Mouse (Mus musculus) cortical plate, adult 2 months (tissue): ENCODE measurements around the gene Ifrd1. TPM values are rescaled to one million over a fixed set of nuclear protein-coding genes. Genes with fewer than 3 reads are reported as not detected.
A peak's percentile ranks its signal among the peaks of the same experiment; 100 is the strongest.

Experiments used
- H3K27ac ChIP-seq: fragments of 200-500 bp; 2 replicates; pipeline ENCODE4 v1.5.1; 2012; ENCODE audit warnings: low read length, control low read depth, inconsistent platforms; ENCODE audit not compliant: insufficient read depth
- H3K4me1 ChIP-seq: fragments of 200-500 bp; 2 replicates; pipeline ENCODE4 v1.6.1; 2011; ENCODE audit warnings: low read length; ENCODE audit not compliant: control insufficient read depth, insufficient read depth
- H3K4me3 ChIP-seq: fragments of 200-500 bp; 2 replicates; pipeline ENCODE4 v1.5.1; 2011; ENCODE audit warnings: mild to moderate bottlenecking, low read length, control low read depth; ENCODE audit not compliant: insufficient read depth
- CTCF ChIP-seq: fragments of 200-500 bp; IDR thresholded peaks from 2 replicates; pipeline ENCODE4 v1.5.1; 2011; ENCODE audit warnings: mild to moderate bottlenecking, control low read depth, low read length; ENCODE audit not compliant: insufficient read depth; ENCODE audit errors: extremely low read depth
- POLR2A ChIP-seq: fragments of 200-500 bp; IDR thresholded peaks from 2 replicates; pipeline ENCODE4 v1.6.1; 2011; ENCODE audit warnings: mild to moderate bottlenecking, low read length, control low read depth; ENCODE audit not compliant: insufficient read depth; ENCODE audit errors: extremely low read depth
- polyA plus RNA-seq: library from polyadenylated mRNA; depleted of rRNA; stranded (reverse); fragments of >200 nt; gene quantifications from 2 replicates; pipeline ENCODE4 v1.2.3, GENCODE M21; 2012

Ifrd1 gene
- polyA plus RNA-seq, 1 experiment = 69.2 TPM

- H3K27ac ChIP-seq = no peak overlapping the region; the same call in 1 of the 2 replicates
- no peak overlapping the region for H3K4me3 ChIP-seq
- H3K4me1 ChIP-seq = peaks cover 2% of the 10 kb centered on the region; the same call in 1 of the 2 replicates
- TF ChIP-seq POLR2A (no peak), CTCF (no peak)
Observed at GRCm38 (mm10) chr12:40244926-40245325, 3.4 kb downstream of the Ifrd1 start.

GRCm38 (mm10) chr12:40243821-40244221 is 4.5 kb downstream of the Ifrd1 start:
- TF ChIP-seq POLR2A (no peak), CTCF (no peak)
- no peak overlapping the region for H3K27ac ChIP-seq
- H3K4me3 ChIP-seq = no peak overlapping the region
- H3K4me1 ChIP-seq = peaks cover 2% of the 10 kb centered on the region; the same call in 1 of the 2 replicates

- TF ChIP-seq CTCF (no peak), POLR2A (no peak)
- H3K4me3 ChIP-seq = no peak overlapping the region
- peaks cover 2% of the 10 kb centered on the region; the same call in 1 of the 2 replicates for H3K4me1 ChIP-seq
- H3K27ac ChIP-seq = no peak overlapping the region
Observed at GRCm38 (mm10) chr12:40243241-40243640, 5.1 kb downstream of the Ifrd1 start.

DNA sequence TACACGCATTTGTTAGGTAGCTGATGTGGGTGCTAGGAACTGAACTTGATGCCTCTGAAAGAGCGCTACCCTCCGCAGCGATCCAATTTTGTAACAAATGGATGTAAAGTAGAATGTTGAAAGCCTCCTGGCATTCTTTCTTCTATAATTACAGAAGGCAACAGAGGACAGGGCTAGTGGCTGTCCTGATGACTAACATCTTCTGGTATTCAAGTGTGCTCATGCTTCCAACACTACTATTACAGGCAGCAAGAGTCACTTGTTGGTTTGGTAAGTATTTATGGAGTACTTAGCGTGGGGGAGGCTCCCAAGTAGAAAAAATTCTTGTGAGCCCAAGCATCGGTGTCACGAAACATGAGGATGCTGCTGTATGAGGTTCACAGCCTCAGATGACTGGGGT is 9.1 kb downstream of the Ifrd1 start:
- Histone ChIP-seq H3K27ac (no peak overlapping the region), H3K4me1 (peaks cover 2% of the 10 kb centered on the region; the same call in 1 of the 2 replicates), H3K4me3 (no peak overlapping the region)
- TF ChIP-seq POLR2A (no peak), CTCF (no peak)

DNA sequence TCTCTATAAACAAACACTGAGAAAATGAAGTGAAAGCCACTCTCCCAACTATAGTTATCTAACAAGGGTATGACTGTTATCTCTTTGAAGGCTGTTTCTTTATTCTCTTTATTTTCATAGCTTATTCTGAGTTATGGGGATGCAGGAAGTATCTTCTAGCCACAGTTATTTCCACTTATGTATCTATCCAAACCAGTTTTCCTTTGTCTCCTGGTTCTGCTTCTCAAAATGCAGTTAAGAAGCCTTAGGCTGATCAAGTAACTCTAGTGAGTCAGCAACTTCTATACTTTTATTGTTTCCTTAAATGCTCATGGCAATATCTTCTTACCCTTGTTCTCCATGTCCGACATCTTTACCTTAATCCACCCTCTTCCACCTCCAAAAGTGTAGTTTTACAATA is 16.1 kb downstream of the Ifrd1 start:
- Histone ChIP-seq H3K27ac (no peak overlapping the region), H3K4me3 (no peak overlapping the region), H3K4me1 (no peaks in the 10 kb centered on the region; the same call in 1 of the 2 replicates)
- TF ChIP-seq POLR2A = no peak
- TF ChIP-seq CTCF = no peak

DNA sequence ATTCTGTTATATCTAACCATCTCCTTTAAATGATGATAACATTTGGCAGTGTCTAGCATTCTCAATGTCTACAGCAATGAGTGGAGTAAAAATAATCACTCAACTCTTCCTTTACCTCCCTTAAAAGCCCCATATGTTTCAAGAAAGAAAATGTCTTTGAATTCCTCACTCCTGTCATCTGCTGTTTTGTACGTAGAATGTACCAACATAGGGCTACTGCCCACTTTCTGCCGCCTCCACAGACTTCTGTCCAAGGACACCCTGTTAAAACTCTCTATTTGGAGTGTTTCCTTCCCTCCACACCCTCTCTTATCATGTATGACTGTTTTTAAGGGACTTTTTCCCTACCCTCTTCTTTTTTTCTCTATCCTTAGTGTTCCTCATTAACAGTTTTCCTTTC is 16.7 kb downstream of the Ifrd1 start:
- H3K27ac ChIP-seq = no peak overlapping the region
- TF ChIP-seq POLR2A = no peak
- no peak for TF ChIP-seq CTCF
- no peak overlapping the region for H3K4me3 ChIP-seq
- H3K4me1 ChIP-seq = no peaks in the 10 kb centered on the region; the same call in 1 of the 2 replicates

GRCm38 (mm10) chr12:40224171-40224880 is 24.0 kb downstream of the Ifrd1 start:
- Histone ChIP-seq H3K4me1 (peaks cover 4% of the 10 kb centered on the region), H3K27ac (no peak overlapping the region), H3K4me3 (no peak overlapping the region)
- TF ChIP-seq POLR2A (no peak), CTCF (no peak)

DNA sequence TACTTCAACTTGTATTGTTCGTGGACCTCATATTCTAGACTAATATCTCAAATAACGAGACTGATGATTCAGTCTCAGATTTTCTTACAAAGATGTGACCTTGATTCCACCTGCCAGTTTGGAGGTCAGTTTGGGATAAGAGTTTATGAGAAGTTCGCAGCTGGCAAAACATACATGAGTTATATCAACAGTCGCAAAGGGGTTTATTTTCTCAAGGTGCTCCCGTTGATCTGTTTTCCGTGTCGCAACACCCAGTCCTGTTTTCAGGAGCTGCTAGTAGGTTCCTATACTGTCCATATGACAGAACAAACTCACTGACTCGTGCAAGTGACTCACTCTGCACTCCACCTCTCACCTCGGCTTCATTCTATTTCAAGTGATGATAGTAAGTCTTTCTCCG is 24.6 kb downstream of the Ifrd1 start:
- no peak for TF ChIP-seq CTCF
- peak overlapping the region; percentile 20; the same call in 1 of the 2 replicates for H3K27ac ChIP-seq
- H3K4me3 ChIP-seq = peak overlapping the region; percentile 99
- H3K4me1 ChIP-seq = peaks cover 4% of the 10 kb centered on the region

DNA sequence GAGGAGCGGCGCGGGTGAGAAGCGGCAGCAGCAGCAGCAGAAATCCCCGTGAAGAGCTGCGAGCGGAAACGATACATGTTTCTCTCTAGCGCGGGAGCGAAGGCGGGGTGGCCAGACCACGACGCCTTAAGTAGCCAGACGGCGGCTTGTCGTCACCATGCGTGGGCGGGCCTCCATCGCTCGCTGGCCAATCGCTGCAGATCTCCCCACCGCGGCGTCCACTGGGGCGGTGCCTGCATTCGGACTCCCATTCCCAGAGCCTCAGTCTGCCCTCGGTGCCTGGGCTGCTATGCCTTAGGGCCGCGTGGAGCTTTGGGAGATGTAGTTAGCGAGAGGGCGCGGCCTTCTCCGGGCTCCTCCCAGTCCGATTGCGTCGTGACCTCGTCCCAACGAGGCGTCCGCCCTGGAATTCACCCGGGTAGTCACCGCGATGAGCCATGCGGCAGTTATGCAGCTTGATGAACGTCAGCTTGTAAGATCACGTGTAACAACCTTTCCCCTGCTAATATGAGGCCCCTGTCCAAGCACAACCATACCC is 25.2 kb downstream of the Ifrd1 start:
- TF ChIP-seq POLR2A = peak; percentile 99
- TF ChIP-seq CTCF = no peak
- Histone ChIP-seq H3K4me3 (peak overlapping the region; percentile 99), H3K4me1 (peaks cover 4% of the 10 kb centered on the region), H3K27ac (peak overlapping the region; percentile 89)
